Mouse (Mus musculus) right cerebral cortex, postnatal 4 days (tissue): ENCODE results near the gene Dnaja1.
A peak's percentile ranks its signal among the peaks of the same experiment; 100 is the strongest.

Experiments
- DNase-seq: peaks from one replicate; pipeline ENCODE4 v3.0.0-alpha.2; 2022

Gene Dnaja1

GRCm38 (mm10) chr4:40757157-40757779 lies 35.3 kb downstream of the Dnaja1 start:
- no peak for DNase-seq

DNA sequence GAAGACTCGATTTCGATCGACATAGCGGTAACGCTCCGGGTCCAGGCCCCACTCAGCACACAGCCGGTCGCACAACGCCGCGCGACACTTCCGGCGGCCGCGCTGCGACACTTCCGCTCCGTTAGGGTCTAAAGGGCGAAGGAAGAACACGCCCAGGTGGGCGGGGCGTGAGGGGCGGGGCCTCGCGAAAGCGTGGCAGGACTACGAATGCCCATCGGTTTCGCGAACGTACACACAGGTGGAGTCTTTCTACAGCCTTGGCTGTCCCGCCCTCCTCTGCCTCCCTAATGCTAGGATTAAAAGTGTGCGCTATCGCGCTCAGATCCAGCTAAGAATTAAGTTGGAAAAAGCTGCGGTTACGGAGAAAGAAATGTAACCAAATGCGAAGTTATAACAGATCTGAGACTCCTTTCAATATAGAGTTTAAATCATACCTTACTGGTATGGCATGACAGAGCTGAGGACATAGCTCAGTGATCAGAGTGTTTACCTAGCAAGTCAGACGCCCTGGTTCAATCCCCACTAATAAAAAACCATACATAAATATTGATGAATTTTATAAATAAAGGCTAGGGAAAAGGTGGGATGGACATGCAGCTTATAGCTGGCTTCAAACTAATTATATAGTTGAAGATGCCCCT lies 36.0 kb downstream of the Dnaja1 start, which contains the start of gene Smu1:
Smu1 (minus strand) TSS at position 144 of the 641 bp plus-strand sequence.
- peak; percentile 96 for DNase-seq

DNA sequence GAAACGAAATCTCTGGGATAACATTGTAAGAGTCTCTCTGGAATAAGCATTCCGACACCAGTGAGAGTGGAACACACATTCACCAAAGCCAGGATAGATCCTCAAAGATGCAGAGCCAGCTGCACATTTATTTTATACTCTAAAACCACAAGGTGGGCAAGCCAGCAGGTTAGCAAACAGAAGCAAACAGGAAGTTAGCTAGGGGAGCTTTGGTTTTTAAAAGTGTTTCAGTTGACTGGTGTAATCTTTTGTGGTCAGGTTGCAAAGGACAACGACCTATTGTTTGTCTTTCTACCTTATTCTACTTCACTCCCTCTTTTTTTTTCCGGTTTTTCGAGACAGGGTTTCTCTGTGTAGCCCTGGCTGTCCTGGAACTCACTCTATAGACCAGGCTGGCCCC lies 37.9 kb downstream of the Dnaja1 start:
- DNase-seq = no peak

DNA sequence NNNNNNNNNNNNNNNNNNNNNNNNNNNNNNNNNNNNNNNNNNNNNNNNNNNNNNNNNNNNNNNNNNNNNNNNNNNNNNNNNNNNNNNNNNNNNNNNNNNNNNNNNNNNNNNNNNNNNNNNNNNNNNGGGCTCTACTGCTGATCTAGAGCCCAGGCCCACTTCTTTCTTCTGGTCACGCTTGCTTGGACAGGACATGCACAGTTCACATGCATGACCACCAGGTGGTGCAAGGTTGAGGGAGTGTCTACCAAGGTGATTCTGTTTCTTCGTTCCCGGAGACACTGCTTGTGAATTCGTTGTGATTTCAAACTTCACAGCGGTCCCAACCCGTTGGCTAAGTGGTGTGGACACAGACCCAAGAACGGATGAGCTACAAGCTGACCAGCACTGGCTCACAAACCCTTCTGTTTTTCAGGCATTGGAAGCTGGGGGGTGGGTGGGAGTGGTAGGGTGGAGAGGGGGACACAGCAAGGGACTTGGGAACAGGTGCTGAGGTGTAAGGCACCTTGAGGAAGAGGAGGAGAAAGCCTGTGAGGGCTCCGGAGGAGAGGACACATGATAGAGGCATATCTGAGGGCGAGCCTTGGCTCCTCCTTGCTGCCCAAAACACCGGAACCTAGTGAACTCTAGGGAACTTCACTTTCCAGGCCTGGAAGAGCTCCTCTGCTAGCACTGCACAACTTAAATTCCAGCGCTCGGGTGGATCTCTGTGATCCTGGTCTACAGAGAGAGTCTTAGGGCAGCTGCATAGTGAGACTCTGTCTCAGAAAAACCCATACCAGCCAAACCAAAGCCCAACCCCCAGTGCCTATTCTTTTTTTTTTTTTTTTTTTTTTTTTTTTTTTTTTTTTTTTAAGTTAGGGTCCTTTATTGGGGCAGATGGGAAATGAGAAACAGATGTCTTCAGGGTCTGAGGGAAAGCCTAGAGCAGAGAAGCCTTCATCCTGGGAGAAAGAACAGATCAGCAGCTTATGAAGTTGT lies 52.6 kb downstream of the Dnaja1 start:
- peak; percentile 64 for DNase-seq

DNA sequence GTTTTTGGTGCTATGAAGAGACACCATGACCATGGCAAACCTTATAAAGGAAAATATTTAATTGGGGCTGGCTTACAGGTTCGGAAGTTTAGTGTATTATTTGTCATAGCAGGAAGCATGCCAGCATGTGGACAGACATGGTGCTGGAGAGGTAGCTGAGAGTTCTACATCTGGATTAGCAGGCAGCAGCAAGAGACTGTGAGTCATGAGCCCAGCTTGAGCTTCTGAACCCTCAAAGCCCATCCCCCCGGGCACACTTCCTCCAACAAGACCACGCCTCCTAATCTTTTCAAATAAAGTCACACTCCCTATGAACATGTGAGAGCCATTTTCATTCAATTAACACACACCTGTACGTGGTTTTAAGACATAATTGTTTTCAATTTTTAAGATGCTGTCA lies 54.5 kb downstream of the Dnaja1 start:
- no peak for DNase-seq

GRCm38 (mm10) chr4:40777116-40777515 lies 55.2 kb downstream of the Dnaja1 start:
- DNase-seq = no peak

- DNase-seq = no peak
These were observed 56.7 kb downstream of the Dnaja1 start for GRCm38 (mm10) chr4:40778656-40779055.

DNA sequence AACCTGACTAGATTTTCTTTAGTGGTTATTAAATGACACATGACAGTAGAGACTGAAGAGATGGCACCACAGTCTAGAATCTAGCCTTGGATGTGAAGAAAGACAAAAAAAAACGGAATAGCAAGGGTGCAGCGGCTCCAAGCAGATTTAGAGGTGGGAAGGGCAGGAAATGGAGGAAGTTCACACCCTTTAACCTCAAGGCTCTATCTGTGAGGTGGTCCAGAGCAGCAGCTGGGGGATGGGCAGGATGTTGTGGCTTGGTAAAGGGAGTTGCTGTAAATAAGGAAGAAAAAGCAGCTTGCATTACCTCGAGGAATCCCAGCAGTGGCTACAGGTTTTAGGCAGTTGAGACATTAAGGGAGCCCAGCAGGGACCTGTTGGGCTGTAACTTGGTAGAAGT lies 59.2 kb downstream of the Dnaja1 start:
- DNase-seq = no peak

- DNase-seq = no peak
These were observed 60.0 kb downstream of the Dnaja1 start for GRCm38 (mm10) chr4:40781797-40782495.

DNA sequence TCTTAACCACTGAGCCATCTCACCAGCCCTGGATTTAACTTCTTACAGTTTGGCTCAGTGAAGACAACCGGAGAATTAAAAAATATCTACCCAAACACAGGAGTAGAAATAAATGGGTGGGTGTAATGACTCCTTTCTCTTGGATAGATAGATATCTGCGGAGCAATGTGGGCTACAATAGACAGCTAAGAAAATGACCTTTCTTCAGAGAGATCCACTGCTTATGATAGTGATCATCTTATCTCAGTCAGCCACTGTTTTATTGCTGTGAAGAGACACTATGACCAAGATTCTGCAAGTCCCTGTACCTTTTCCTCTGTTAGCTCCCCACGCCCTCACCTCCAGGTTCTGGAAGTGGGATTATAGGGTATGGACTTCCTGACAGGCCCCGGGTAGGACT lies 61.1 kb downstream of the Dnaja1 start:
- no peak for DNase-seq

DNA sequence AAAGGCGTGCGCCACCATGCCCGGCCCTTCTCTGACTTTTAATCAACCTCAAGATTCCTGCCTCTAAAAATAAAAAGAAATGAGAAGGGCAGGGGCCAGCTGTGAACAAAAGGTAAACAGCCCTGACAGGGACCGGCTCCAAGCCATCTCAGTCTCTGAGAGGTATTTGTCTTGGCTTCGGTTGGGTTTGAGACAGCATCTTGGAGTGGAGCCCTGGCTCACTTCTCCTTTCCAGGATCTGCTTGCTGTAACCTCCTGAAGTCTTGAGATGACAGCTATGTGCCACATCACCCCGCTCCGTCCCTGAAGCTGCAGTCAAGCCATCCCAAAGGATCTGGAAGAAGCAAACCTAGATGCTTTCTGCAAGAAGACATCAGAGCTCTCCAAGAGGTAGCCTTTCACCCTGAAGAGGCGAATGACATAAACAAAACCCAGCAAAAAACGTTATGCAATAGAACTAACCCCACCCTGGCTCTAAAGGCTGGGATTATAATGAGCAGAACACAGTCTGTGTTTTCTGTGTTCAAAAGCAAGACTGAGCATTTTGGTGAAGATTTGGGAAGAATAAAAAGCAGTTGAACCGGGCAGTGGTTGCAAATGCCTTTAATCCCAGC lies 62.7 kb downstream of the Dnaja1 start:
- no peak for DNase-seq

DNA sequence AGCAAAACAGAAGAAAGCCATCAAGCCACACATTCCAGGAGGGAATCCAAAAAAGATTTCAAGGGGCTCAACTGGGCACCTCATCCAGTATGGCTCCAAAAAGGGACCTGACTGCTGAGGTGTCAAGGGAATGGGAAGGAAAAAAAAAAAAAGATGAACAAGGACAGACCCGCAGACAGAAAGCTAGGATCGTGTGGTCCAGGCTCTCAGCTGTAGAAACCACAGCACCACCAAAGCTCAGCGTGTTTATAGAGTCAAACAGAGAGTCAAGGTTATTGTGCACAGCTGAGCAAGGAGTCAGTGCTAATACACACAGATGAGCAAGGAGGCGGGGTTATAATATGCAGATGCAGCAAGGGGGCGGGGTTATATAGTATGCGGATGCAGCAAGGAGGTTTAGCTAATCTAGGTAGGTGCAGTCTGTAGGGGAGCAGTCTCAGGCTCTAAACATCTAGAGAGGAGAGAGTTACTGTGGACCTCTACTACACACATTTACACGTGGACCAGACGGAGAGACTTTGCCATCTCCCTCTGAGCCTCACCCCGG lies 63.7 kb downstream of the Dnaja1 start:
- no peak for DNase-seq

DNA sequence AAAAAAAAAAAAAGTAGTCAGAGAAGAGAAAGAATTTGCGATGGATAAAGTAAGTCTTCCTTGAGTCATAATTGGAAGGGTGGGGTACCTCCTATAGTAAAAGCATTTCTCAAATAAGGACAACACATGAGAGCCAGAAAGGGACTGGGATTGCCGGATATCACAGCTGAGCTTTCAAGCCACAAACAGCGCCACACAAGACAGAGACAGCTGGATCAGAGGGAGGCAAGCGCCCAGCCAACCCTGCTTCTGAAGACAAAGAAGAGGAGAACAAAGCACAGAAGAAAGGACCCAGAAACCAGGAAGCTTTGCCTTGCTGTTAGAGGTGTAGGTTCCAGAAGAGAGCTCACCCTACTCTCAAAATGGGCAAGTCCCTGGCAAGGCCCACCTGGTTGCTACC lies 64.6 kb downstream of the Dnaja1 start:
- DNase-seq = no peak
